Mouse (Mus musculus) ES-Bruce4 (cell line): ENCODE results near the gene Kif24. TPM values are rescaled to one million over a fixed set of nuclear protein-coding genes. Genes with fewer than 3 reads are reported as not detected.

Experiments used
- H3K27ac ChIP-seq: 2 replicates; pipeline ENCODE4 v1.5.1; 2012; ENCODE audit warnings: low read length, inconsistent platforms; ENCODE audit not compliant: insufficient read depth
- H3K27me3 ChIP-seq: 2 replicates; pipeline ENCODE4 v1.6.1; 2012; ENCODE audit warnings: mild to moderate bottlenecking, low read length, inconsistent platforms; ENCODE audit not compliant: control insufficient read depth, poor library complexity, insufficient read depth, severe bottlenecking
- H3K36me3 ChIP-seq: 2 replicates; pipeline ENCODE4 v1.6.1; 2012; ENCODE audit warnings: inconsistent platforms, mild to moderate bottlenecking, low read length, moderate library complexity; ENCODE audit not compliant: control insufficient read depth, poor library complexity, insufficient read depth, severe bottlenecking
- H3K4me1 ChIP-seq: one replicate; pipeline ENCODE4 v1.8.1; 2011; ENCODE audit warnings: low read length; ENCODE audit not compliant: control insufficient read depth, insufficient read depth
- H3K4me3 ChIP-seq: 2 replicates; pipeline ENCODE4 v1.5.1; 2011; ENCODE audit warnings: low read depth, mild to moderate bottlenecking, low read length
- H3K9ac ChIP-seq: 2 replicates; pipeline ENCODE4 v1.6.1; 2012; ENCODE audit warnings: low read depth, mild to moderate bottlenecking, inconsistent platforms; ENCODE audit not compliant: poor library complexity, severe bottlenecking
- H3K9me3 ChIP-seq: replicated peaks from 2 replicates; pipeline ENCODE4 v1.6.1; 2012; ENCODE audit warnings: mild to moderate bottlenecking, low read length, inconsistent platforms; ENCODE audit not compliant: control insufficient read depth, poor library complexity, insufficient read depth, severe bottlenecking
- CTCF ChIP-seq: IDR thresholded peaks from one replicate; pipeline ENCODE4 v1.8.1; 2011; ENCODE audit warnings: low read depth, low read length
- EP300 ChIP-seq: IDR thresholded peaks from 2 replicates; pipeline ENCODE4 v1.6.1; 2011; ENCODE audit warnings: low read depth, low read length; ENCODE audit not compliant: insufficient read depth
- POLR2A ChIP-seq: IDR thresholded peaks from one replicate; pipeline ENCODE4 v1.8.1; 2011; ENCODE audit warnings: low read length; ENCODE audit not compliant: insufficient read depth
- polyA plus RNA-seq: library from polyadenylated mRNA; stranded (reverse); fragments of >200 nt; gene quantifications from 2 replicates; pipeline ENCODE4 v1.2.4, GENCODE M21; 2011; ENCODE audit warnings: low read depth; ENCODE audit not compliant: missing spikeins, insufficient read depth, insufficient read length

Gene Kif24
- polyA plus RNA-seq, 1 experiment: 25.7 TPM

DNA sequence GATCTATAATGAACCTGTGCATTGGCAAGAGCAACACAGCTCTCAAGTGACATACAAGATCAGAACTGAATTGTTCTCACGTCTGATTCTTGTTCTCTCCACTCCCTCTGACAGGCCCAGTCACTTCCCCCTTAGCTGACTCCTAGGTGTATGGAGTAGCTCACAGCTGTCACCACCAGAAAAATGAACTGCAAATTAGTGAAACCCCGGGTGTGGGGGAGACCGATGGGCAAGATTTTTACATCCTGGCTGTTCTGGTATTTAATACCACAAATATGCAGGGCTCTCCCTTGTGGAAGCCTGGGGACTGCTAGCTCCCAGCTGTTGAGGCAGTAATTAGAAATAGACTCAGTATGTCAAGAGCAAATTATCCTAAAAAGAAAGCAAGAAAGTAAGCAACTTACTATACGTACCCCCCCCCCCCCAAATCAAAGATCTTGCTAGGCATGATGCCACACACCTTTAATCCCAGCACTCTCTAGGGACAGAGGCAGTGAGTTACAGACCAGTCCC lies 21.8 kb downstream of the Kif24 start:
- no peak overlapping the region for H3K9ac ChIP-seq
- no peak overlapping the region for H3K4me3 ChIP-seq
- no peaks in the 10 kb centered on the region; the same call in 1 of the 2 replicates for H3K36me3 ChIP-seq
- H3K9me3 ChIP-seq: no peaks in the 10 kb centered on the region
- H3K27ac ChIP-seq: no peak overlapping the region
- H3K4me1 ChIP-seq: no peaks in the 10 kb centered on the region
- no peak for TF ChIP-seq EP300
- H3K27me3 ChIP-seq: no peaks in the 10 kb centered on the region

DNA sequence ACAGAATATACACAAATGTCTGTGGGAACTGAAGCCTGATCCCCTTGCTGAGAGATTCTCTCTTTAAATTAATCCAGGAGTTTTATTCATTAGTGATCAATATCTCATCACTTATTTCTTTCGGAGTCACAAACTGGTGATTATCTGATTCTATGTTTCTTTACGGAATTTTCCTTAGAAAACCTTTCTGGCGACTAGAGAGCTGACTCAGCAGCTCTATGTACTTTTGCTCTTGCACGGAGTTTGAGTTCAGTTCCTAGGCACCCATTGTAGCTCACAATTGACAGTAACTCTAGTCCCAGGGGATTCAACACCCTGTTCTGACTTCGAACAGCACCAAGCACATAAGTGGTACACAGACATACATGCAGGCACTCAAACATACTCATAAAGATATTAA lies 25.8 kb downstream of the Kif24 start:
- H3K4me3 ChIP-seq: no peak overlapping the region
- no peaks in the 10 kb centered on the region for H3K4me1 ChIP-seq
- H3K9me3 ChIP-seq: no peaks in the 10 kb centered on the region
- H3K27me3 ChIP-seq: no peaks in the 10 kb centered on the region
- H3K9ac ChIP-seq: no peak overlapping the region
- no peaks in the 10 kb centered on the region; the same call in 1 of the 2 replicates for H3K36me3 ChIP-seq
- TF ChIP-seq POLR2A: no peak
- TF ChIP-seq EP300: no peak
- TF ChIP-seq CTCF: no peak
- no peak overlapping the region for H3K27ac ChIP-seq

DNA sequence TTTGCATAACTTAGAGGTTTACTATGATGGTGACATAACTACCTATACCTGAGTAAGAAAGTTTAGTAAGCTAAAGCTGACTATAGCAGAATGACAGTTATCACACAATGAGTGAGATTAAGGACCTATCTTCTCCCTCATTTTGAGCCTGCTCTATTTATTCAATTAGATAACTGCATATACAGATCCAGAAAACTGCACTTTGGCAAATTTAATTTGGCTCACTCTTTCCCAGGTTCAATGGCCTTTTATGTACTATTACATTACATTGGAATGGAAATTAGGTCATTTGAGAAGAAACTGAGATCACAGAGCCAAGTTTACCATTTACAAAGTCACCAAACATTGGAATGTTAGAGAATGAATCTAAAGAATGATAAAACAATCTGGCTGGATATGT lies 47.7 kb downstream of the Kif24 start:
- Histone ChIP-seq H3K9ac (no peak overlapping the region), H3K36me3 (no peaks in the 10 kb centered on the region), H3K27me3 (no peaks in the 10 kb centered on the region), H3K4me1 (no peaks in the 10 kb centered on the region), H3K4me3 (no peak overlapping the region), H3K27ac (no peak overlapping the region), H3K9me3 (no peaks in the 10 kb centered on the region)
- no peak for TF ChIP-seq POLR2A
- TF ChIP-seq EP300: no peak
- TF ChIP-seq CTCF: no peak

DNA sequence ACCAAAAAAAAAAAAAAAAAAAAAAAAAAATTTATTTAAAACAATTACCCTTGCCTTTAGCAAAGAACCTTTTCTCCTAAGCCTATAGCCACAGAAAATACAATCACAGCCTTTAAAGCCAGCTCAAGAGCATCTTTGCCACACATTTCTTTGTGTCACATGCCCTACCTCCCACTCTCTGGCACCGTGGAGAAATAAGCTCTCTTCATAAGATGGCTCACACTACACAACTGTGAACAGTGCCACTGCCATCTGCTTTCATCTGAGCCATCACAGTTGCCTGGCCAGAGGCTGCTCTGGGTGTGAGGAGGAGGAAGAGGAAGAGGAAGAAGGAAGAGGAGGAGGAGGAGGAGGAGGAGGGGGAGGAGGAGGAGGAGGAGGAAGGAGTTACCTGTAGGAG lies 55.3 kb downstream of the Kif24 start:
- Histone ChIP-seq H3K9me3 (no peaks in the 10 kb centered on the region), H3K4me1 (peaks cover 2% of the 10 kb centered on the region), H3K9ac (no peak overlapping the region), H3K36me3 (no peaks in the 10 kb centered on the region; the same call in 1 of the 2 replicates), H3K27ac (no peak overlapping the region), H3K27me3 (no peaks in the 10 kb centered on the region), H3K4me3 (no peak overlapping the region)
- no peak for TF ChIP-seq POLR2A
- TF ChIP-seq CTCF: no peak
- TF ChIP-seq EP300: no peak

DNA sequence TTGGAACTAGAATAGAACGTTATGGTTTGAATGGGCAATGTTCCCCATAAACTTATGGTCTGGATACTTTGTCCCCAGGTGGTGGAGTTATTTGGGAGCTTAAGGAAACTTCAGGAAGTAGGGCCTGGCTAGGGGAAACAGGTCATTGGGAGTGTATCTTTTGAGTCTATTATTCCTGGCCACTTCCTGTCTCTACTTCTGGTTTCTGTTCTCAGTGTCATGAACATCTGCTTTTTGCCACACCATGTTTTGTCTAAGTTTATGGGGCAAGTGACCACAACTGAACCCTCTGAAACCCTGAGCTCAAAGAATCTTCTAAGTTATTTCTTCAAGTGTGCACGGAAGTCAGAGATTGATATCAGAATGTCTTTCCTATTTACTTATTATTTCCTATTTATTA lies 57.3 kb downstream of the Kif24 start:
- TF ChIP-seq POLR2A: no peak
- no peak for TF ChIP-seq CTCF
- TF ChIP-seq EP300: no peak

DNA sequence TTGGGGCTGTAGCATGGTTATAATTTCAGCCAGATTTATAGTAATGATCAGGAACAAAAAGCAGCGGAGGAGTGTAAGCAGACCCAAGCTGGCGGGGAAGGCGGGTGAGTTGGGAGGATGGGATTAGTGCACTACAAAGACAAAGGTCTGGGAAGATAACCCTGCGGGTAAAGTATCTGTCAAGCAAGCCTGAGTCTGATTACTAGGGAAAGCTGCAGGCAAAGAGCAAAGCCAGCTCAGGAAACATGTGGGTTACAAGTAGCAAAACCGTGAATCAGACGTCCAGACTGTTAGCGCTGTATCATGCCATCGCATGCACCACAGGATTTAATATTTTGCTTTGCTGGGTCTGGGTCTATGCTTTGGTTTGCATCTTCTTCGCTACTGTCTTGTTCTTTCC lies 58.1 kb downstream of the Kif24 start:
- Histone ChIP-seq H3K9me3 (no peaks in the 10 kb centered on the region), H3K27ac (no peak overlapping the region), H3K4me1 (peaks cover 2% of the 10 kb centered on the region), H3K9ac (no peak overlapping the region), H3K36me3 (peaks cover 6% of the 10 kb centered on the region), H3K27me3 (no peaks in the 10 kb centered on the region), H3K4me3 (no peak overlapping the region)
- TF ChIP-seq EP300: no peak
- TF ChIP-seq POLR2A: no peak
- no peak for TF ChIP-seq CTCF

More for the DNA sequence above, 57.3 kb downstream of the Kif24 start:
- Histone ChIP-seq H3K36me3 (peaks cover 6% of the 10 kb centered on the region), H3K27me3 (no peaks in the 10 kb centered on the region), H3K9ac (no peak overlapping the region), H3K4me3 (no peak overlapping the region), H3K4me1 (peaks cover 2% of the 10 kb centered on the region), H3K27ac (no peak overlapping the region), H3K9me3 (no peaks in the 10 kb centered on the region)
